Mouse (Mus musculus): Measurements from ENCODE around the gene Nlrp6. TPM values are rescaled to one million over a fixed set of nuclear protein-coding genes. Genes with fewer than 3 reads are reported as not detected.

Gene Nlrp6
- polyA plus RNA-seq, 1 experiment from 2014 or later, result 0.16 TPM

DNA sequence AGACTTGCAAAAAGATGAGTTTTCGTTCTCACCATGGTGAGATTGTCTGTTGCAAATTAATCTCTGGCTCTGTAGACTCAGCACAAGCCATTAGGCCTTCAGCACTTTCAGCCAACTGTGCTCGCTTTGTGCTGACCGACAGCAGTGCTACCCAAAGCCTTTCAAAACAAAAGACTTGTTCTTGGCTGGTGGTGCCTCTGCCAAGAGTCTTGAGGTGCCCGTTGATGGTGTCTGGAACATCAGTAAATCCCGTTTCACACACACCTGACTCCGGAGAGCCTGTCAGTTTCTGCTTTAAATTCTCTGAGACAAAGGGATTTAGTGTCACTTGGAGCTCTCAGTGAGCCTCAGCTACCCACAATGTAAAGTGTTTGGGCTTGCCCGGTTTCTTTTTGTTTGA is 26.7 kb upstream of the Nlrp6 start:
- 88% methylated on average over 7 of the region's 7 CpGs for WGBS
- peaks cover 38% of the 10 kb centered on the region for H3K36me3 ChIP-seq (ENCODE audit: control insufficient read depth, insufficient read depth, low read length)
- H3K27me3 ChIP-seq (ENCODE audit: control insufficient read depth, insufficient read depth, low read depth, low read length), result no peaks in the 10 kb centered on the region
- H3K4me1 ChIP-seq (replicated peaks; ENCODE audit: control insufficient read depth, insufficient read depth, low read length), result no peaks in the 10 kb centered on the region
- no peaks in the 10 kb centered on the region for H3K9me3 ChIP-seq (ENCODE audit: control insufficient read depth, low read length)
- no peak for ATAC-seq (ENCODE audit: low read depth)
- H3K9ac ChIP-seq (ENCODE audit: low read length), result no peak overlapping the region
- H3K27ac ChIP-seq (ENCODE audit: low read length), result no peak overlapping the region
- H3K4me2 ChIP-seq (ENCODE audit: low read depth, low read length), result no peak overlapping the region
- no peak overlapping the region for H3K4me3 ChIP-seq (ENCODE audit: low read length)

DNA sequence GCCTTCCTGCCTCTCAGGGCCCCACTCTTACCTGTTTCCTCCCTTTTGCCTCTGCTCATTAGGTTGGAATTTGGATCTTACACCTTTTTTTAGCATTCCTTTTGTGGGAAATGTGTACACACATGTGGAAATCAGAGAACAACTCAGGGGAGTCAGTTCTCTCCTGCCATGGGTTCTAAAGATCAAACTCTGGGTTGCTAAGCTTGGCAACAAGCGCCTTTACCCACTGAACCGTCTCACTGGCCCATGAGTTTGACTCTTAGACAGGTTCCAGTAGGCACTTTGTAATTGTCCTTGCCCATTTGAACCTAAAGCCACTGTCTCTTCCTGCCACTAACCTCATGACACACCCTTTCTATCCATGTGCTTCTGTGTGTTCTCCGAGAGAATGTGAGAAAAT is 26.1 kb upstream of the Nlrp6 start:
- Histone ChIP-seq H3K36me3 (ENCODE audit: control insufficient read depth, insufficient read depth, low read length) (peaks cover 32% of the 10 kb centered on the region), H3K27me3 (ENCODE audit: control insufficient read depth, insufficient read depth, low read depth, low read length) (no peaks in the 10 kb centered on the region), H3K4me2 (ENCODE audit: low read depth, low read length) (no peak overlapping the region), H3K4me3 (ENCODE audit: low read length) (no peak overlapping the region), H3K27ac (ENCODE audit: low read length) (no peak overlapping the region), H3K9ac (ENCODE audit: low read length) (no peak overlapping the region), H3K9me3 (ENCODE audit: control insufficient read depth, low read length) (no peaks in the 10 kb centered on the region), H3K4me1 (replicated peaks; ENCODE audit: control insufficient read depth, insufficient read depth, low read length) (no peaks in the 10 kb centered on the region)
- 93% methylated on average over 3 of the region's 3 CpGs for WGBS
- no peak for ATAC-seq (ENCODE audit: low read depth)

DNA sequence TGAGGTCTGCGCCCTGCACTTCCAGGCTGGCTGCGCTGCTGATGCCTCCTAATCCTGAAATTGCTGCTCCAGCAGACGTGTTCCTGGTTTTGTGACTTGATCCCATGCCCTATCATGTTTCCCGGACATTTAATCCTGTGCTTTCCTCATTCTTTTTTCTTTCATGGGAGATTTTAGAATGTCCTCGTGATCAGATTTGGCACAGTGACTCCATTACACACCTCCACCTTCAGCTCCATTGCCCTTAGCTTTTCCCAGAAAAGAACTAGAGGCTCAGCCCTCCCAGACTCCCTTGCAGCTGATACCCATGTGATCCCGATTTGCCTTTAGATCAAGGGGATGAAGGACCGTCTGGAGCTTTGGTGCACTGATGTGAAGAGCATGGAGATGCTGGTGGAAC is 22.8 kb upstream of the Nlrp6 start:
- WGBS, result 87% methylated on average over 7 of the region's 7 CpGs
- no peak overlapping the region for H3K4me2 ChIP-seq (ENCODE audit: low read depth, low read length)
- H3K4me1 ChIP-seq (replicated peaks; ENCODE audit: control insufficient read depth, insufficient read depth, low read length), result no peaks in the 10 kb centered on the region
- no peak overlapping the region for H3K9ac ChIP-seq (ENCODE audit: low read length)
- H3K27me3 ChIP-seq (ENCODE audit: control insufficient read depth, insufficient read depth, low read depth, low read length), result no peaks in the 10 kb centered on the region
- peaks cover 24% of the 10 kb centered on the region for H3K36me3 ChIP-seq (ENCODE audit: control insufficient read depth, insufficient read depth, low read length)
- H3K27ac ChIP-seq (ENCODE audit: low read length), result no peak overlapping the region
- no peaks in the 10 kb centered on the region for H3K9me3 ChIP-seq (ENCODE audit: control insufficient read depth, low read length)
- ATAC-seq (ENCODE audit: low read depth), result no peak
- H3K4me3 ChIP-seq (ENCODE audit: low read length), result no peak overlapping the region

DNA sequence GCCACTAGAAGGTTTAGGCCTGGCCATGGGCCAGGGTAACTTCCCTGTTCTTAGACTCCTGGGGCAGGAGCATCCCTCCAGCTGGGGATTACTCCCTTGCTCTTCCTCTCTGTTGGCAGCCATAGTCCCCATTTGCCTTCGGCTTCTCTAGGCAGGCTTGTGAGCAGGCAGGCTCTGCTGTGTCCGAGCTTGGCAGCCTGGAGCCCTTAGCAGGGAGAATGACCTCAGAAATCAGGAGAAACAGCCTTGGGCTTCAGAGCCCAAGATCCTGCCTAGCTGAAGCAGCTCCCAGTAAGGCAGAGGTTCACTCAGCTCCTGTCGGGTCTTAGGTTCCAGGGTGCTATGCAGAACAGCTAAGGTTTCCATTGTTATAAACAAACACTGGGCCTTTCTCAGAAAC is 21.6 kb upstream of the Nlrp6 start:
- no peak overlapping the region for H3K9ac ChIP-seq (ENCODE audit: low read length)
- no peak for ATAC-seq (ENCODE audit: low read depth)
- no peaks in the 10 kb centered on the region for H3K9me3 ChIP-seq (ENCODE audit: control insufficient read depth, low read length)
- H3K4me2 ChIP-seq (ENCODE audit: low read depth, low read length), result no peak overlapping the region
- H3K27ac ChIP-seq (ENCODE audit: low read length), result no peak overlapping the region
- H3K27me3 ChIP-seq (ENCODE audit: control insufficient read depth, insufficient read depth, low read depth, low read length), result no peaks in the 10 kb centered on the region
- 81% methylated on average over 3 of the region's 3 CpGs for WGBS
- H3K4me1 ChIP-seq (replicated peaks; ENCODE audit: control insufficient read depth, insufficient read depth, low read length), result no peaks in the 10 kb centered on the region
- H3K36me3 ChIP-seq (ENCODE audit: control insufficient read depth, insufficient read depth, low read length), result peaks cover 19% of the 10 kb centered on the region
- no peak overlapping the region for H3K4me3 ChIP-seq (ENCODE audit: low read length)

DNA sequence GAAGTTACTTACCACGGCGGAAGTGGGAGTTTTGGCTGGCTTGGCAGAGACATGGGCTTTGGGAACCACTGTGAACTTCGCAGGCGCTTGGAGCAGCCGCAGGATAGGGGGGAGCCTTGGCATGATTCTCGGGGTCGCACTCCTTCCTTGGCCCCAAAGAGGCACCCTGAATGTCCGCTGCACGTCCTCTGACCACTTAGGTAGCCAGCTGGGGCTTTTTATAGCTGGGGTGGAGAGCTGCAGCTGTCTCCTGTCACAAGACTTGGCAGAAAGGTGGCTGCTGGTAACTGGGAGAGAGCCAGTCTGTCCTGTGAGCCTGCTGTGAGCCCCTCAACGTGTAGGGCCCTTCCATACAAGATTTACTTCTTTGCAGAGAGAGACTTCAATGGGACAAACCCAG is 20.5 kb upstream of the Nlrp6 start, which contains the start of gene Cox8b:
Gene Cox8b (minus strand): TSS at position 227 of the 400 bp plus-strand sequence.
- no peak within 1 kb of the TSS for H3K27ac ChIP-seq (ENCODE audit: low read length)
- ATAC-seq (ENCODE audit: low read depth), result no peak
- 62% methylated on average over 10 of the region's 10 CpGs for WGBS

DNA sequence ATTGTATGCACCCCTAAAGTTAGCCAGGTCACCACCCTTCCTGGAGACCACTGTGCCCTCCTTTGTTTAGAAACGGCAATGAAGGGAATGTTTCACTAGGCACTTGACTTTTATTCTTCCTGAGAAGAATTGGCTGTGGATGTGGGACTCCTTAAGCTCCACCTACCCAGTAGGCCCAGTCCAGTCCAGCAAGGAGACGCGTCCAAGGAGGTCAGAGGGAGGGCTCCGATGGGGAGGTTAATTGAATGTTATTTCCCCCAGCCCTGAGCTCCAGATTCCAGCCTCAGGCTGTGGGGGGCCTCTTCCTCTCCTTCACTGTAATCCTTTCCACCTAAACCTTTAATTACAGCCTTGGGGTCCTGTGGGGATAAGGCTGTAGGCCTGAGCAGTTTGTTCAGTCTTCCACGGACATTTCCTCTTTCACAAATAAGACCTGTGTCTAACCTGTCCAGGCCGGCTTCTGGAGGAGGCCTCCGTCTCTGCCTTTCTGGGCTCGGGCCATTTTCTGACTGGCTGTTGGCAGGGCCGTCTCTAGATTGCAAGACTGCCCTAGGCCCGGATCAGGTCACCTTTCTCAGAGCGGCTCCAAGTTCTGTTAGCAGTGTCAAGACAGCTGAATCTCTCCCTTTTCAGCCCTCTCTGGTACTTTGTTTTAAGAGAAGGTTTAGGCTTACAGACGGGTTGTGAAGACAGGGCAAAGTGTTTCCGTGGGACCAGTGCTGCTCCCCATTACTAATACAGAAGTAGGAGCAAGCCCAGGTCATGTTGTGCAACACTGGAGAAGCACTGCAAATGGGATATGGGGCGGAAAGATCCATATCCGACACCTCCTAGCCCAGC is 18.4 kb upstream of the Nlrp6 start:
- H3K36me3 ChIP-seq (ENCODE audit: control insufficient read depth, insufficient read depth, low read length), result peaks cover 9% of the 10 kb centered on the region
- no peak overlapping the region for H3K4me2 ChIP-seq (ENCODE audit: low read depth, low read length)
- no peaks in the 10 kb centered on the region for H3K4me1 ChIP-seq (replicated peaks; ENCODE audit: control insufficient read depth, insufficient read depth, low read length)
- 78% methylated on average over 15 of the region's 15 CpGs for WGBS
- no peak for ATAC-seq (ENCODE audit: low read depth)
- H3K9ac ChIP-seq (ENCODE audit: low read length), result no peak overlapping the region
- H3K27me3 ChIP-seq (ENCODE audit: control insufficient read depth, insufficient read depth, low read depth, low read length), result no peaks in the 10 kb centered on the region
- no peaks in the 10 kb centered on the region for H3K9me3 ChIP-seq (ENCODE audit: control insufficient read depth, low read length)
- H3K4me3 ChIP-seq (ENCODE audit: low read length), result no peak overlapping the region
- no peak overlapping the region for H3K27ac ChIP-seq (ENCODE audit: low read length)

More for the DNA sequence above, 20.5 kb upstream of the Nlrp6 start, which contains the start of gene Cox8b:
- H3K27me3 ChIP-seq (ENCODE audit: control insufficient read depth, insufficient read depth, low read depth, low read length), result no peaks in the 10 kb centered on the region
- H3K36me3 ChIP-seq (ENCODE audit: control insufficient read depth, insufficient read depth, low read length), result peaks cover 13% of the 10 kb centered on the region
- H3K9me3 ChIP-seq (ENCODE audit: control insufficient read depth, low read length), result no peaks in the 10 kb centered on the region
- no peak within 1 kb of the TSS for H3K4me3 ChIP-seq (ENCODE audit: low read length)
- H3K9ac ChIP-seq (ENCODE audit: low read length), result no peak within 1 kb of the TSS
- no peaks in the 10 kb centered on the region for H3K4me1 ChIP-seq (replicated peaks; ENCODE audit: control insufficient read depth, insufficient read depth, low read length)
- no peak within 1 kb of the TSS for H3K4me2 ChIP-seq (ENCODE audit: low read depth, low read length)

DNA sequence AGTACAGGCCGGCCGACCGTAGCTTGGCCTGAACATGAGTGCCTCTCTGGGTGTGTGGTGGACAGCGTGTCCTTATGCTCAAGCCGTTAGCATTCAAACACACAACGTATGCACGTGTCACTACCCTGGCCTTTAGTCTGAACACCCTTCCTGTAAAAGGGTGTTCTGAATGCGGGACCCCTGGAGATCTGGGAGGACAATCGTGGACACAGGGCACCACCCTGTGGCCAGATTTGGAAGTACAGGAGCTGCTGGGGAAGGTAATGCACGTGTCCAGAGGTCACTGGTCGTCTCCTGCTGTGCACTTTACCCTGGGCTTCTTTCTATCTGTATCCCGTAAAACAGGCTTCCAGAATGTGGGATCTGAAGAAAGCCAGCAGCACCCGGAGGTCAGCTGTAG is 17.5 kb upstream of the Nlrp6 start:
- WGBS, result 21% methylated on average over 13 of the region's 13 CpGs
- Histone ChIP-seq H3K9me3 (ENCODE audit: control insufficient read depth, low read length) (no peaks in the 10 kb centered on the region), H3K9ac (ENCODE audit: low read length) (no peak overlapping the region), H3K27ac (ENCODE audit: low read length) (no peak overlapping the region), H3K36me3 (ENCODE audit: control insufficient read depth, insufficient read depth, low read length) (peaks cover 3% of the 10 kb centered on the region; the same call in 1 of the 2 replicates), H3K4me1 (replicated peaks; ENCODE audit: control insufficient read depth, insufficient read depth, low read length) (no peaks in the 10 kb centered on the region), H3K27me3 (ENCODE audit: control insufficient read depth, insufficient read depth, low read depth, low read length) (no peaks in the 10 kb centered on the region), H3K4me2 (ENCODE audit: low read depth, low read length) (no peak overlapping the region), H3K4me3 (ENCODE audit: low read length) (no peak overlapping the region)
- peak; percentile 51 for ATAC-seq (ENCODE audit: low read depth)

DNA sequence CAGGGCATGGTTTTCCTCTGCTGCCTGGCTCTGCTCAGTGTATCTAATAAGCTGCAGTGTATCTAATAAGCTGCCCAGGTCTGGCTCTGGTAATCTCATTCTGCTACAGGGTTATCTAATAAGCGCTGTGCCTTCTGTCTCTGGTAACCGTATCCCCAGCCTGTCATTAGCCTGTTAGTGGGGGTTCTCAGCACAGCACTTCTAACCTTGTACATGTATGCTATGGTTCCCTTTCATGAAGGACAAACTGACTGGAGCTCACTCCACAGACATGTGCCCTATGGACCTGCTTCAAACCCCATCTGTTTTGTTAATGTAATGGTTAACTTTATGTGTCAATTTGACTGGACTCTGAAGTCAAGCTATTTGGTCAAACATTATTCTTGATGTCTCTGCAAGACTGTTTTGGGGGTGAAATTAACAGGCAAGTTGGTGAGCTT is 15.0 kb upstream of the Nlrp6 start:
- H3K9ac ChIP-seq (ENCODE audit: low read length), result no peak overlapping the region
- H3K36me3 ChIP-seq (ENCODE audit: control insufficient read depth, insufficient read depth, low read length), result no peaks in the 10 kb centered on the region
- WGBS, result 85% methylated on average over 2 of the region's 2 CpGs
- H3K27me3 ChIP-seq (ENCODE audit: control insufficient read depth, insufficient read depth, low read depth, low read length), result no peaks in the 10 kb centered on the region
- no peak overlapping the region for H3K4me2 ChIP-seq (ENCODE audit: low read depth, low read length)
- H3K4me1 ChIP-seq (replicated peaks; ENCODE audit: control insufficient read depth, insufficient read depth, low read length), result peaks cover 4% of the 10 kb centered on the region; the same call in 1 of the 2 replicates
- no peak overlapping the region for H3K27ac ChIP-seq (ENCODE audit: low read length)
- no peak for ATAC-seq (ENCODE audit: low read depth)
- H3K4me3 ChIP-seq (ENCODE audit: low read length), result no peak overlapping the region
- no peaks in the 10 kb centered on the region for H3K9me3 ChIP-seq (ENCODE audit: control insufficient read depth, low read length)

DNA sequence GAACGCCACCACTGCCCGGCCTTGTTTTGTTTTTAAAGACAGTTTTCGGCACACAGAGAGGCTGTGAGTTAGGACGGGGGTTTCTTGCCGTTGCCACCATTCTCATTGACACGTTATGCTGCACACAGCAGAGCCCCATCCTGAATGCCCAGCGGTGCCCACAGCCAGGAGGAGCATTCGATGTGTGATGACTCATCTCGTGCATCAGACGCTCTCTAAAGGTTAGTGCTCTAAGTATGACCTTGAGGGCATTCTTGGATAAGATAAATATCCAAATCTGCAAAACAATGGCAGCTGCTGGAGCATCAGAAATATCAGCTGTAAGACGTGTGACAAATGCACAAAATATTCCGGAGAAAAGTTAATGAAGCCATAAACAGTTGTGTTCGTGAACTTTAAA is 13.6 kb upstream of the Nlrp6 start:
- H3K27ac ChIP-seq (ENCODE audit: low read length), result no peak overlapping the region
- no peaks in the 10 kb centered on the region for H3K9me3 ChIP-seq (ENCODE audit: control insufficient read depth, low read length)
- H3K9ac ChIP-seq (ENCODE audit: low read length), result no peak overlapping the region
- no peak overlapping the region for H3K4me3 ChIP-seq (ENCODE audit: low read length)
- peaks cover 4% of the 10 kb centered on the region; the same call in 1 of the 2 replicates for H3K4me1 ChIP-seq (replicated peaks; ENCODE audit: control insufficient read depth, insufficient read depth, low read length)
- H3K27me3 ChIP-seq (ENCODE audit: control insufficient read depth, insufficient read depth, low read depth, low read length), result no peaks in the 10 kb centered on the region
- 70% methylated on average over 13 of the region's 13 CpGs for WGBS
- no peak overlapping the region for H3K4me2 ChIP-seq (ENCODE audit: low read depth, low read length)
- H3K36me3 ChIP-seq (ENCODE audit: control insufficient read depth, insufficient read depth, low read length), result no peaks in the 10 kb centered on the region
- no peak for ATAC-seq (ENCODE audit: low read depth)

All from lung, embryonic 16.5 days (tissue).